Mouse (Mus musculus): Measurements from ENCODE around the gene Tbkbp1. TPM values are rescaled to one million over a fixed set of nuclear protein-coding genes. Genes with fewer than 3 reads are reported as not detected.

The Tbkbp1 gene
- polyA plus RNA-seq, 1 experiment from 2014 or later = 8.6 TPM

- H3K4me3 ChIP-seq = no peak overlapping the region
- H3K27ac ChIP-seq = no peak overlapping the region
- H3K4me1 ChIP-seq = peaks cover 14% of the 10 kb centered on the region
- 8% methylated on average over 11 of the region's 11 CpGs for WGBS
- peaks cover 27% of the 10 kb centered on the region for H3K27me3 ChIP-seq
- H3K9me3 ChIP-seq = no peaks in the 10 kb centered on the region
- no peak for ATAC-seq (ENCODE audit: borderline replicate concordance, extremely low read depth, low FRiP score, low TSS enrichment)
- H3K4me2 ChIP-seq = 0 out of 2 replicates have a peak overlapping the region, but pooled peaks have one; percentile 20
- no peaks in the 10 kb centered on the region for H3K36me3 ChIP-seq
- no peak overlapping the region for H3K9ac ChIP-seq
These were observed 27.9 kb downstream of the Tbkbp1 start for GRCm38 (mm10) chr11:97123282-97123890.

DNA sequence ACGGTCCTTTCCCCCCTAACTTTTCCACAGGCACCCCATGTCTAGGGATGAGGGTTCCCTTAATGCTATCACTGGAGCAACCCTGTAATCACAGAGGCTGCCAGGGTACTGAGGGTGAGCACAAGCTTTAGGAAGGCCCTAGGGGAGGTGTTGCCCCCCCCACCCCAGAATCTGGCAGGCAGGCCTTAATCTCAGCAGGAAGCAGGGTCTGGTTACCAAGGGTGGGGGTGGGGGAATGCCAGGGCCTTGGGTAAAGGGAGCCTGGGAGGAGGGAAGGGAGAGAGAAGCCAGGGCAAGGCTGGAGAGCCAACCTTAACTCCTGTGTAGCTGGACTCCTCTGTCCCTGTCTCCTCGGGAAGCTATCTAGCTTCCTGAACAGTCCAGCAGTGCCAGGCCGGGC lies 30.7 kb downstream of the Tbkbp1 start:
- Histone ChIP-seq H3K4me1 (peaks cover 7% of the 10 kb centered on the region), H3K4me3 (no peak overlapping the region), H3K27ac (no peak overlapping the region), H3K9me3 (no peaks in the 10 kb centered on the region), H3K4me2 (no peak overlapping the region), H3K9ac (no peak overlapping the region), H3K36me3 (no peaks in the 10 kb centered on the region), H3K27me3 (peaks cover 48% of the 10 kb centered on the region)
- no peak for ATAC-seq (ENCODE audit: borderline replicate concordance, extremely low read depth, low FRiP score, low TSS enrichment)
- WGBS = 70% methylated on average over 3 of the region's 3 CpGs

- Histone ChIP-seq H3K27me3 (peaks cover 52% of the 10 kb centered on the region), H3K36me3 (no peaks in the 10 kb centered on the region)
- 33% methylated on average over 10 of the region's 10 CpGs for whole genome bisulfite sequencing
These were observed 31.1 kb downstream of the Tbkbp1 start for GRCm38 (mm10) chr11:97120221-97120620.

DNA sequence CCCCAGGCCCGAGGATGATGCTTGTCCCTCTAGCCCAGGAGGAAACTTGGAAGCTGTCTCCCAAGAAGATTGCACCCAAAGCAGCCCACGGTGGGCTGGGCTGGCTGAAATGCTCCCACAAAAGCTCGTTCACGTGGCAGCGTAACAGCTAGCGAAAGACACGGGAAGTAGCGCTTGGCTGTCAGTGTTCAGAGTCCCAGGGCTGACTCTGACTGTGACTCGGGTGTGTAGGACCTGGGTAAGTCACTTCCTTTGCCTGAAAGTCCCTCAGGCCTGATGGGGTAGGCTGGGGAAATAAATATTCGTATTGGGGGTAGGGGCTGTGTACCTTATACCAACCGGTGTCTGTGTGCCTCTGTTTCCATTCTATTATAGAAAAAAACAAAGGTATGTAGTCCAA lies 35.5 kb downstream of the Tbkbp1 start:
- H3K4me1 ChIP-seq = peaks cover 20% of the 10 kb centered on the region
- H3K36me3 ChIP-seq = no peaks in the 10 kb centered on the region
- no peak overlapping the region for H3K9ac ChIP-seq
- no peak overlapping the region for H3K27ac ChIP-seq
- H3K9me3 ChIP-seq = no peaks in the 10 kb centered on the region
- peak overlapping the region; percentile 39; the same call in 1 of the 2 replicates for H3K4me3 ChIP-seq
- H3K4me2 ChIP-seq = peak overlapping the region; percentile 74
- no peak for ATAC-seq (ENCODE audit: borderline replicate concordance, extremely low read depth, low FRiP score, low TSS enrichment)
- WGBS = 4% methylated on average over 11 of the region's 11 CpGs
- peaks cover 82% of the 10 kb centered on the region for H3K27me3 ChIP-seq

More at GRCm38 (mm10) chr11:97120221-97120620, 31.1 kb downstream of the Tbkbp1 start:
- H3K4me1 ChIP-seq = peaks cover 11% of the 10 kb centered on the region
- H3K9ac ChIP-seq = no peak overlapping the region
- no peak overlapping the region for H3K27ac ChIP-seq
- no peak for ATAC-seq (ENCODE audit: borderline replicate concordance, extremely low read depth, low FRiP score, low TSS enrichment)
- no peak overlapping the region for H3K4me2 ChIP-seq
- no peak overlapping the region for H3K4me3 ChIP-seq
- H3K9me3 ChIP-seq = no peaks in the 10 kb centered on the region

GRCm38 (mm10) chr11:97114671-97115601 lies 36.4 kb downstream of the Tbkbp1 start, which contains the start of gene Tbx21:
Gene Tbx21, minus strand, starts transcription at chr11:97115331.
- Histone ChIP-seq H3K4me2 (peak within 1 kb of the TSS; percentile 74), H3K4me3 (peak within 1 kb of the TSS; percentile 39), H3K27me3 (peaks cover 84% of the 10 kb centered on the region), H3K9ac (peak within 1 kb of the TSS; percentile 1; the same call in 1 of the 2 replicates), H3K27ac (no peak within 1 kb of the TSS), H3K4me1 (peaks cover 20% of the 10 kb centered on the region), H3K36me3 (no peaks in the 10 kb centered on the region), H3K9me3 (no peaks in the 10 kb centered on the region)
- under 1% methylated on average over 87 of the region's 87 CpGs for whole genome bisulfite sequencing
- no peak for ATAC-seq (ENCODE audit: borderline replicate concordance, extremely low read depth, low FRiP score, low TSS enrichment)

GRCm38 (mm10) chr11:97112519-97113125 lies 38.7 kb downstream of the Tbkbp1 start:
- WGBS = 82% methylated on average over 9 of the region's 9 CpGs
- ATAC-seq (ENCODE audit: borderline replicate concordance, extremely low read depth, low FRiP score, low TSS enrichment) = no peak
- Histone ChIP-seq H3K9ac (no peak overlapping the region), H3K36me3 (no peaks in the 10 kb centered on the region), H3K4me3 (no peak overlapping the region), H3K4me1 (peaks cover 20% of the 10 kb centered on the region), H3K27ac (no peak overlapping the region), H3K27me3 (peaks cover 63% of the 10 kb centered on the region), H3K4me2 (no peak overlapping the region), H3K9me3 (no peaks in the 10 kb centered on the region)

DNA sequence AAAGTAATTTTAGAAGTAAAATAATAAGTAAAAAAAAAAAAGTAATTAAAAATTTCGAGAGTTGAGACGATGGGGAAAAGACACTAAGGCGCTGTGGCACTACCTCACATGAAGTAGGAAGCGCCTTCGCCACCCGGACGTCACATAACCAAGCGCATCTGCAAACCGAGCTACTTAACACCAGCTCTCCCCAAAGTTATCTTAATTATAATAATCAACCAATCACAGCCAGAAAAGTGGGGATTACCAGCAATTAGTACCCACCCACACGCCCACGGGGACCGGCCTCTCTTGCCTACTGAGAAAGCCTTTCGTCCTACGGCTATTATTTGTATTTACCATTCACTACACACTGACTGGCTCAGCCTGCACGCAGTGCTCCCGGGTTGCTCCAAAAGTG lies 42.3 kb downstream of the Tbkbp1 start:
- no peak for ATAC-seq (ENCODE audit: borderline replicate concordance, extremely low read depth, low FRiP score, low TSS enrichment)
- Histone ChIP-seq H3K4me1 (0 out of 2 replicates have a peak, but pooled peaks cover 1% of the 10 kb centered on the region), H3K27me3 (peaks cover 27% of the 10 kb centered on the region), H3K4me3 (no peak overlapping the region), H3K4me2 (no peak overlapping the region), H3K9ac (no peak overlapping the region), H3K36me3 (no peaks in the 10 kb centered on the region), H3K9me3 (no peaks in the 10 kb centered on the region), H3K27ac (no peak overlapping the region)
- WGBS = 77% methylated on average over 16 of the region's 16 CpGs

DNA sequence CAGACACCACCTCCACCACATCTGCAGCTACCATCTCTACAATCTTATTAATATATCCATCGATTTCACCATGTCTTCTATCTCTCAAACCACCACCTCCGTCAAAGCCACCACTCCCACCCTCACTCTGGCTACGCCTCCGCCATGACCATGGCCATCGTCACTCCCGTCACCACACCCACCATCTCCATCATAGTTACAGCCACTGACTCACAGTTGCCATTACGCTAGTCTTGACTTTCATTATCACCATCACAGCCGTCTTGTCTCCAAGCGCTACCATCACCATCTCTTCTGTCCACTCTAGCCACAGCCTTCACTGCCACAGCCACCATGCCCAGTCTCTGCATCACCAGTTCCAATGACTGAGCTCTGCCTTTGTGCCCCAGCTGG lies 47.2 kb downstream of the Tbkbp1 start:
- Histone ChIP-seq H3K9me3 (no peaks in the 10 kb centered on the region), H3K4me3 (no peak overlapping the region), H3K27ac (no peak overlapping the region), H3K36me3 (no peaks in the 10 kb centered on the region), H3K27me3 (peaks cover 15% of the 10 kb centered on the region), H3K4me1 (no peaks in the 10 kb centered on the region), H3K4me2 (no peak overlapping the region), H3K9ac (no peak overlapping the region)
- no peak for ATAC-seq (ENCODE audit: borderline replicate concordance, extremely low read depth, low FRiP score, low TSS enrichment)
- WGBS = 91% methylated on average over 9 of the region's 9 CpGs

GRCm38 (mm10) chr11:97103163-97104090 lies 47.9 kb downstream of the Tbkbp1 start:
- WGBS = 89% methylated on average over 10 of the region's 10 CpGs
- H3K9ac ChIP-seq = no peak overlapping the region
- H3K4me2 ChIP-seq = no peak overlapping the region
- H3K27me3 ChIP-seq = peaks cover 21% of the 10 kb centered on the region
- H3K9me3 ChIP-seq = no peaks in the 10 kb centered on the region
- ATAC-seq (ENCODE audit: borderline replicate concordance, extremely low read depth, low FRiP score, low TSS enrichment) = no peak
- H3K36me3 ChIP-seq = no peaks in the 10 kb centered on the region
- H3K4me1 ChIP-seq = no peaks in the 10 kb centered on the region
- H3K27ac ChIP-seq = no peak overlapping the region
- H3K4me3 ChIP-seq = no peak overlapping the region

DNA sequence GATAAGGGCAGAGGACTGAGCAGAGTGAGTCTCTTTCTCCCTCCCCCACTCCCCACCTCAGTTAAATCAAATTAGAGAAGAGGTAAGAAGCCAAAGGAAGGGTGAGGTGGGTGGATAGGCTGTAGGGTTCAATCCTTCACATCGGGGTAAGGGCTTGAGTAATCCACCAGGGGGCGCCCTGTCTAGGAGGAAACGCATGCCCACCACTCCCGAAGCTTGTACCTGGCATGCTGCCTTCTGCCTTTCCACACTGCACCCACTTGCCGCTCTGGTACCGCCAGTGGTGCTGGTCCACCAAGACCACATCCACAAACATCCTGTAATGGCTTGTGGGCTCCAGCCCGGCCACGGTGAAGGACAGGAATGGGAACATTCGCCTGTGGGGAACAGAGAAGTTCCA lies 49.6 kb downstream of the Tbkbp1 start:
- no peak overlapping the region for H3K4me2 ChIP-seq
- H3K27me3 ChIP-seq = peaks cover 35% of the 10 kb centered on the region
- H3K9me3 ChIP-seq = no peaks in the 10 kb centered on the region
- H3K9ac ChIP-seq = no peak overlapping the region
- 16% methylated on average over 9 of the region's 9 CpGs for WGBS
- H3K4me1 ChIP-seq = no peaks in the 10 kb centered on the region
- no peak overlapping the region for H3K4me3 ChIP-seq
- no peak for ATAC-seq (ENCODE audit: borderline replicate concordance, extremely low read depth, low FRiP score, low TSS enrichment)
- H3K36me3 ChIP-seq = no peaks in the 10 kb centered on the region
- H3K27ac ChIP-seq = no peak overlapping the region

DNA sequence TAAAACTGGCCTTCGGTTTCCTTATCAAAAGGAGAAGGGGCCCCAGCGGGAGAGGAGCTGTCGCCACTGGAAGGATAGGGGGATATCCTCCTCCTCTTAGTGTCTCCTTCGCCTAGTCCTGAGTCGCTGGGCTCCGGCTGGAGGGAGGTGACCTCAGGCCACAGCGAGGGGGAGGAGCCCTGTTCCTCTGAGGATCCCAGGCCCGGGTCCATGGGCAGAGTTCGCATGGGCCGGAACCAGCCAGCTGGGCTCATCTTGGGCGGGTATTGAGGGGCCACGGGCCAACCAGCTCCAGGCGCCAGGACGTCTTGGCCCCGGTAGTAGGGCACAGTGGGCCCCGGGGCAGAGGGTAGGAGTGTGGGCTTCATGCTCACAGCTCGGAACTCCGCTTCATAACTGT lies 52.5 kb downstream of the Tbkbp1 start:
- 12% methylated on average over 18 of the region's 18 CpGs for WGBS
- Histone ChIP-seq H3K27ac (no peak overlapping the region), H3K4me2 (peak overlapping the region; percentile 14; the same call in 1 of the 2 replicates), H3K9ac (no peak overlapping the region), H3K27me3 (peaks cover 35% of the 10 kb centered on the region), H3K4me3 (no peak overlapping the region), H3K36me3 (no peaks in the 10 kb centered on the region), H3K9me3 (no peaks in the 10 kb centered on the region), H3K4me1 (no peaks in the 10 kb centered on the region)
- ATAC-seq (ENCODE audit: borderline replicate concordance, extremely low read depth, low FRiP score, low TSS enrichment) = no peak

Measured in lung, embryonic 15.5 days (tissue).